Mouse (Mus musculus): Measurements from ENCODE around the gene Mrln.
"Not testable (repeated sequence)": the region's sequence is repeated elsewhere in the genome, so short reads cannot be mapped to it uniquely, and the experiment has no call there.

The Mrln gene

GRCm38 (mm10) chr10:70195786-70196185 is 8.7 kb upstream of the Mrln start:
- peak; percentile 56 for DNase-seq (ENCODE audit: inconsistent ontology term)

- DNase-seq (ENCODE audit: inconsistent ontology term), result no peak
Observed at GRCm38 (mm10) chr10:70196666-70197065, 7.8 kb upstream of the Mrln start.

GRCm38 (mm10) chr10:70197601-70198000 is 6.9 kb upstream of the Mrln start:
- no peak for DNase-seq (ENCODE audit: inconsistent ontology term)

GRCm38 (mm10) chr10:70198012-70198411 is 6.5 kb upstream of the Mrln start:
- DNase-seq (ENCODE audit: inconsistent ontology term), result no peak

GRCm38 (mm10) chr10:70198951-70199463 is 5.5 kb upstream of the Mrln start:
- DNase-seq (ENCODE audit: inconsistent ontology term), result no peak

GRCm38 (mm10) chr10:70199466-70200210 is 4.8 kb upstream of the Mrln start:
- DNase-seq (ENCODE audit: inconsistent ontology term), result no peak

- DNase-seq (ENCODE audit: inconsistent ontology term), result peak; percentile 96
Observed at GRCm38 (mm10) chr10:70200889-70201500, 3.5 kb upstream of the Mrln start.

GRCm38 (mm10) chr10:70211281-70211680 is 6.8 kb downstream of the Mrln start:
- no peak for DNase-seq (ENCODE audit: inconsistent ontology term)

GRCm38 (mm10) chr10:70220971-70221370 is 16.5 kb downstream of the Mrln start:
- no peak for DNase-seq (ENCODE audit: inconsistent ontology term)

- DNase-seq (ENCODE audit: inconsistent ontology term), result not testable (repeated sequence)
Observed at GRCm38 (mm10) chr10:70222231-70222630, 17.8 kb downstream of the Mrln start.

GRCm38 (mm10) chr10:70224571-70224970 is 20.1 kb downstream of the Mrln start:
- DNase-seq (ENCODE audit: inconsistent ontology term), result no peak

- DNase-seq (ENCODE audit: inconsistent ontology term), result no peak
Observed at GRCm38 (mm10) chr10:70225760-70226159, 21.3 kb downstream of the Mrln start.

GRCm38 (mm10) chr10:70226608-70227007 is 22.1 kb downstream of the Mrln start:
- no peak for DNase-seq (ENCODE audit: inconsistent ontology term)

- DNase-seq (ENCODE audit: inconsistent ontology term), result no peak
Observed at GRCm38 (mm10) chr10:70230352-70230751, 25.9 kb downstream of the Mrln start.

- DNase-seq (ENCODE audit: inconsistent ontology term), result no peak
Observed at GRCm38 (mm10) chr10:70237936-70238335, 33.5 kb downstream of the Mrln start.

- no peak for DNase-seq (ENCODE audit: inconsistent ontology term)
Observed at GRCm38 (mm10) chr10:70242751-70243444, 38.4 kb downstream of the Mrln start.

- DNase-seq (ENCODE audit: inconsistent ontology term), result peak; percentile 72
Observed at GRCm38 (mm10) chr10:70244921-70245558, 40.6 kb downstream of the Mrln start, which contains the start of gene Slc16a9. Slc16a9 (plus strand) TSS chr10:70245100.

- DNase-seq (ENCODE audit: inconsistent ontology term), result no peak
Observed at GRCm38 (mm10) chr10:70245559-70245945, 41.1 kb downstream of the Mrln start.

GRCm38 (mm10) chr10:70246076-70246475 is 41.6 kb downstream of the Mrln start:
- no peak for DNase-seq (ENCODE audit: inconsistent ontology term)

GRCm38 (mm10) chr10:70250354-70250753 is 45.9 kb downstream of the Mrln start:
- no peak for DNase-seq (ENCODE audit: inconsistent ontology term)

- no peak for DNase-seq (ENCODE audit: inconsistent ontology term)
Observed at GRCm38 (mm10) chr10:70250766-70251165, 46.3 kb downstream of the Mrln start.

- DNase-seq (ENCODE audit: inconsistent ontology term), result no peak
Observed at GRCm38 (mm10) chr10:70254666-70255065, 50.2 kb downstream of the Mrln start.

Measured in Muller cell, postnatal 12 days (primary cell).